Mouse (Mus musculus) monocyte, adult 5-6 weeks (primary cell): ENCODE measurements at regions not wholly inside any gene's neighbourhood (a gene's known extent, or its start where the extent isn't known, plus 50 kb on each side); places are given as distances from the start of the nearest gene placed in this dataset.

ENCODE experiments used
- ATAC-seq: fragments of 153-309, 156-312 bp; replicated peaks from 2 replicates; pipeline ENCODE4 v1.8.0; 2017; ENCODE audit warnings: mild to moderate bottlenecking; ENCODE audit not compliant: low TSS enrichment, insufficient number of reproducible peaks, severe bottlenecking, poor library complexity, low FRiP score

DNA sequence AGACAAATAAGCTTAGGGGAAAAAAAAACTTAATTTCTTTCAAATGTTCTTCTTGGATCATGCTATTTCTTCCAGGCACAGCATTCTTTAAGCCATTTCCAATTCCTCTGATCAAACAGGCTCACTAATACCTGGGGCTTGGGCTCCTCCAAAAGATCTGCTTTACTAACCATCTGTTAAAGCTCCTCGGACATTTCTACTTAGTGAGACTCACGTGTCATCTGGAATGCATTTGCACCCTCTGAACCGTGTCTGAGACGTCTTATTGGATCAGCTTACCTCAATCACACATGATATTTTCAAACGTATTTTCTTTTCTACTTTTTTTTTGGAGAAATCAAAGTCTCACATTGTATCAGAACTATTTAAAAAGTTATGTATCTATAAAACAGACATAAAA lies 132.4 kb downstream of the Npr3 start:
- ATAC-seq = no peak

GRCm38 (mm10) chr15:11770596-11770995 lies 136.5 kb downstream of the Npr3 start:
- ATAC-seq = no peak

- ATAC-seq = no peak
Observed at GRCm38 (mm10) chr15:11757963-11758362, 149.1 kb downstream of the Npr3 start.

DNA sequence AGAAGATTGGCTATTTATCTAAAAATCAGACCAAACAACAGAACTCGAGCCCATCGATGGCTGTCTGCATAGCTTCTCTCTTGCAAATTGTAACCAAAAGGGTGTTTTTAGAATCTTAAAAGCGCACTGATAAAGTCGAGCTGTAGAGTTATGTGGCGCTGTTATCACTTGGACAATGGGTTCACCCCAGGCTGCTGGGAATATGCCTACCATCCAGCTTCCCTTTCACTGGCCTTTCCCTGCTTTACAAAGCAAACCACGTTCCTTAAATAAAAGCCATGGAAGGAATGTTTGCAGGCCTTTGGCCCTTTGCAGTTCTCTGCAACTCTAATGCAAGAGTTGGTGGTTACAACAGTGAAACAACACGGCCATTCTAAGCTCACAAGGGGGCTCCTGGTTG lies 150.3 kb downstream of the Npr3 start:
- ATAC-seq = no peak

DNA sequence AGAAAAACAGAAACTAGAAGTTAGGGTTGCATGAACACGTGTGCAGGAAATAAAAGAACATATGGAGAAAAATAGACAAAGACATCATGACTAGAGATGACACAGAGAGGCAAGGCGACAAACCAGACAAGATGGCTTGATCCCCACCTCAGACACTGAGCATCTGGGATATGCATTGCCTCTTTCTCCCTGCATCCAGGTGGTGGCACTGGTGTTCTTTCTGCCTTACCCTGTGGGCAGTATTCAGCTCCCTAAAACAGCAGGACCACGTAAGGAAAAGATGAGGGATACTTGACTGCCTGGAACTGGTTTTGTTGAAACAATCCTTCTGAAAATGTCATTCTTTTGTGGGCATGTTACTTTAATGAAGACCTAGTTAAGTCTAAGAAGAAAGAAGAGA lies 153.9 kb downstream of the Npr3 start:
- no peak for ATAC-seq

GRCm38 (mm10) chr15:11750893-11751292 lies 156.2 kb downstream of the Npr3 start:
- no peak for ATAC-seq

DNA sequence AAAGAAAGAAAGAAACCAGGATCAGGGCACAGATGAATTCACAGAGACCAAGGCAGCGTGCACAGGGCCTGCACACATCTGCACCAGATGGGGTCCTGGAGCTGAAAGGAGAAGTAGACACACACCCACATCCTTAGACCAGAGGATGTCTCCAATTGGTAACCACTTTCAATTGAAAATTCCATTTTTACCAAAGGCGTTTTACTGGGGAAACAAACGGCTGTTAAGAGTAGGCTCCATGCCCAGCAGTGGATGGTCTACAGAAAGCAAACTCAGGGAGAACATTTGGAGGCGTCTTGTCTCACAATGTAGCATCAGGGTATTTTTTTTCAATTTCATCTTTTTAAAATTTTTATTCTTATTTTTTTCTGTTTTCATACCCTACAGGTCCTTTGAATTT lies 157.6 kb downstream of the Npr3 start:
- ATAC-seq = no peak

DNA sequence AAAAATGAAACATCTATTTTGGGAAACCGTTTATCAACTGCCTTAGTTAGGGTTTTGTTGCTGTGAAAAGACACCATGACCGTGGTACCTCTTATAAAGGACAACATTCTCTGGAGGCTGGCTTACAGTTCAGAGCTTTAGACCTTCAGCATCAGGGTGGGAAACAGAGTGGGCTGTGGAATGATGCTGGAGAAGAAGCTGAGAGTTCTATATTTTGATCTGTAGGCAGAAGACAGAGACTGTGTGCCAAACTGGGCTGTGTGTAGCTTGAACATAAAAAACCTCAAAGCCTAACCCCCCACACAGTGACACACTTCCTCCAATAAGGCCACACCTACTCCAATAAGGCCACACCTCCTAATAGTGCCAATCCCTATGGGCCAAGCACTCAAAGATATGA lies 158.8 kb downstream of the Npr3 start:
- no peak for ATAC-seq

DNA sequence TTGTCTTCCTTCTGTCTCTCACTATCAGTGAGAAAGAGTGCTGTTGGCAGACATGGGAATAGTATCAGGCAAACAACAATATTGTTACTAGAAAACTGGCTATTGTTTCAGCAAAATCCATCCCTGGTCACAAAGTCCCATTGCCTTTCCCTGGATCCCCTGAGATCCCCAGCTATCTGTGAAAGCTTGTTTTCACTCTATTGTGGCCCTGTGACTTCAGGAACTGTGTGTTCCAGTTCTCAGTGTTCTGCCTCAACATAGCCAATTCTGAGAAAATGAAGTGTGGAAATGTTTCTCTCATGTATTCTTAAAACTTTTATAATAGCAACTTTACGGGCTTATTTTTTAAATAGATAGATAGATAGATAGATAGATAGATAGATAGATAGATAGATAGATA lies 160.3 kb downstream of the Npr3 start:
- ATAC-seq = no peak

DNA sequence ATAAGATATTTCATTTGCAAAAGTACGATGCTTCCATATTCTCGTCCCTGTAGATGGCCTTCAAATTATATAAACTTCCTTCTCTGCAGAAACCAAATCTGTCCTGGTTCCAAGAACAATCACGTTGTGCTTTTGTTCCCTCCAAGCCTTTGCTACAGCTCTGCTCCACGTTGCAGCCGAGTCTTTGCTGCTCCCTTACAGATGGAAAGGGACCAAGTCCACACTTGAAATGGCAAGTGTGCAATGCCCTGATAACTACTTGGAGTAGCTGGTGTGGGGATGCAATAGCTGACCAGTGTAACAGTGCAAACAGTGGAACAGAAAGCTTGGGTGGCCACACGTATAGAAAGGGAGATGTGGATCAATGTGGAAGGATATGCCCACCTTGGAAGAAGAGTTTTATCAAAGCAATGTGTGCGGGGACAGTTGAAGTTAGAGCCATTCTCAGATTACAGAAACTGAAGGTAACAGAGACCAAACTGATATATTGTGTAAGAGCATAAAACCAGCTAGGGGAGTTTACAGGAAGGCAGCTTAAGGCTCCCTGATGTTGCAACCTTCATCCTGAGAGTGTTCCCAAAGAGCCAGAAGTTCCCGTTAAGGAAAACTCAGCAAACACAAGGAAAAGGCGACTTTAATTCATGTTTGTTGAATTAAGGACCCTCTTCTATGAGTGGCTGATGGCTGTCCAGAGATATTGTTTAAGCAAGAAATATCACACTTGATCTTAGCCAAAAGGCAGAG lies 161.3 kb downstream of the Npr3 start:
- ATAC-seq = no peak

DNA sequence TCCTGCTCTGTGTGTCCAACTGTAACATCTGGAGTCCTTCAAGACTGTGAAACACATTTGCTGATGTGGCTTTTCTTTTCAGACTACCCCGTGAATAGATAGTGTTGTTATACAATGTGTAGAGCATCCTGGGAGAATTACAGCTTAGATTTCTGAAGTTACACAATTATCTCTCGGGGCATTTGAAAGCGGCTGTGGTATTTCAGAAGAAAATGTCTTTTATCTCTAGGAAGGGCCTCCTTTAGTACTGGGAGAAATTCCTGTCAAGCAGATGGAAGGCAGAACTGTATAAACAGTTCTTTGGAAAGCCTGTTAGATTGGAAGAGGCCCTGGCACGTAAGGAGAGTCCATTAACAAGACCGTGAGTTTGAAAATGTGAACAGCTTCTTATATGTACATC lies 162.2 kb downstream of the Npr3 start:
- ATAC-seq = no peak

GRCm38 (mm10) chr15:11744296-11744695 lies 162.8 kb downstream of the Npr3 start:
- no peak for ATAC-seq

GRCm38 (mm10) chr15:11742820-11743219 lies 164.3 kb downstream of the Npr3 start:
- ATAC-seq = no peak

DNA sequence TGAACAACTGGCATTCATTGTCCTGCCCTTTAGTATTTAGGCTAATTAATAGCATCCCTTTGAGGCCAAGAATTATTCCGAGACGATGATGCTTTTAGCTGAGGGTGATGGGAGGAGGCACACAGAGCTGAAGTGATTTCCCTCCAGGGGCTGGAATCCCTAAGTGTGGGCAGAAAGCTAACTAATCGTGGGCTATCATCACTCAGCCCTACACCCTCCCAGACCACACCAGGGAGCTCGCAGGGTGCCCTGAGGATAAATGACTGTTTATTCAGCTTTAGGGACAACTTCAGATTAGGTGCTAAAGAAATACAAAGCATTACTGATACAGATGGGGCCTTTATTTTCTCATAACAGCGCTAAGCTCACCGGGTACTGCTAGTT lies 164.7 kb downstream of the Npr3 start:
- no peak for ATAC-seq

DNA sequence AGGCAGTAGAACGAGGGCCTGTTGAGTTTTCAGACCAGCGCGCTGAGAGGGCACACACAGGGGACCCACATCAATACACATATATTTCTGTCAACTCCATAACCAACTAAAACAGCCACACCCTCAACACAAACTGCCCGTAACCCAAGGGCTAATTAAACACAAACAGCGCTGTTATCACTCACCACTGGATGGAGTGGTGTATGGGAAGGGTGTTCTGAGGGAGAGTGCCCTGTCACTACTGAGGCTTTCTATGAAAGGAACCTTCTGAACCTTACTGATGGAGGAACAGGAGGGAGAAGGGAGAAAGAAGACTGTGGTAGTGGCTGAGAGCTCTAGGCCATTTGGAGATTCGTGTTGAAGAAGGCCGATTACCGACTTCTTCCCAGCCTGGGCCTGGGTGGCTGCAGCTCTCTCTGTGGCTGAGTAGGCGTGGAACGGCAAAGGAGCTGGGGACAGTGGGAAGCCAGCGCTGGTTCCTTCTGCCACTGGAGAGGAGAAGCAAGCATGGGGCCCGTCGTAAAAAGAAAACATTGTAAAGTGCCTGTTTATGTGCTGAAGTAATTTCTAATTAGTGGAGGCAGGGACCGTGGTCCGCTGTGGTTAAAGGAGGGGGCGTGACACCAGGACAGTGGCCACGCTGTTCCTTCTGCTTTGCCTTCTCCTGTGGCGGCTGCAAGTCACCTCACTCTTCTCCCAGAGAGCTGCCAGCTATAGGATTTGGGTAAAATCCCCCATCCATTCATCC lies 165.3 kb downstream of the Npr3 start:
- no peak for ATAC-seq

GRCm38 (mm10) chr15:11737436-11738000 lies 169.6 kb downstream of the Npr3 start:
- ATAC-seq = no peak

GRCm38 (mm10) chr15:11734639-11735265 lies 172.3 kb downstream of the Npr3 start:
- no peak for ATAC-seq

DNA sequence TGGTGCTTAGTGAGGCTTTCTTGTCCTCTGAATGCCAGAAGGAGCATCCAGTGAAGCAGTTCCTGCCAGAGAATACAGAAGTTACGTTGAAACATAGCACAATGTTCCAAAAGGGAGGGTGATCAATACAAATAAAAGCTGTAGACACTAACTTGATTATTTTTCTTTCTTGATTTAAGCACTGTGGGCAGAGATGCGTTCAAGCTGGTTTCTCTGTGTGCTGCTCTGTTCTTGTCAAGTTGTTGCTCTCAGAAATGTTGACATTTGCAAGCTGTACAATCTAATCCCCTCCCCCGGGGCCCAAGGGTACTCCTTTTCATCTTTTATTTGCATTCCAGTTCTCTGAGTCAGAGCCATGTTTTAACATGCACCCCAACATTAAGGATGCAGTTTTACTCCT lies 177.7 kb downstream of the Npr3 start:
- no peak for ATAC-seq

GRCm38 (mm10) chr15:11725620-11726530 lies 181.2 kb downstream of the Npr3 start:
- ATAC-seq = no peak
